Mouse (Mus musculus): ENCODE data around the gene Cenpm. TPM values are rescaled to one million over a fixed set of nuclear protein-coding genes. Genes with fewer than 3 reads are reported as not detected.

The Cenpm gene
- total RNA-seq (2021): 1 to 10 TPM; 3.3 to 5.0 TPM
- long read RNA-seq, experiment 1, partial matches to known transcripts: 0 of 4 reads
- long read RNA-seq, experiment 1, other reads (novel, unspliced or antisense): 0 of 4 reads
- long read RNA-seq, experiment 2, partial matches to known transcripts: 0 of 4 reads
- long read RNA-seq, experiment 2, other reads (novel, unspliced or antisense): 0 of 4 reads

- DNase-seq (ENCODE audit: low spot score in 2 of 2): peak; percentile 94 to 95
- intact Hi-C loops (cut with DNase I): no loop called here
Measured at GRCm38 (mm10) chr15:82244115-82244804, at the start of gene Cenpm. TSS of gene Cenpm (minus strand) at chr15:82244748.

DNA sequence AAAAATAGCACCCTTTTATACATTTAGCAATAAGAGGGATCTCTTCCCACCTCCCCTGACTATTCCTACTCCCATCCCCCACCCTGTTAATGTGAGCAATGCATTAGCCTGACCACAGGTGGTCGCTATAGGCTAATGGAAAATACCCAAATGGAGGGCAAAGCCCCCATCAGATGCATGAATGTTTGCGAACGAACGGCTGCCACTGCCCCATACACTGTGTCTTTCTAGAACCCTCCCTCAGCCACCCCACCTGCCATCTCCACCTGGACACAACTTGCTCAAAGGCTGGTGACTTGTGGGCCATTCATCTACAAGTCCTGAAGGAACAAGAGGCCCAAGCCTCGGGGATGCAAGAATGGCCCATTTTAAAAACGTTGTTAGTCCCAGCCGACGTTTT lies 49.5 kb upstream of the Cenpm start:
- DNase-seq (ENCODE audit: low spot score in 2 of 2): peak in 1 of 2 experiments; percentile 61
- intact Hi-C loops (cut with DNase I): no loop called here

GRCm38 (mm10) chr15:82293271-82293711 lies 48.7 kb upstream of the Cenpm start:
- DNase-seq (ENCODE audit: low spot score in 2 of 2): peak in 1 of 2 experiments; percentile 68
- intact Hi-C loops (cut with DNase I): no loop called here

GRCm38 (mm10) chr15:82292851-82293250 lies 48.3 kb upstream of the Cenpm start:
- no peak for DNase-seq (ENCODE audit: low spot score in 2 of 2)

DNA sequence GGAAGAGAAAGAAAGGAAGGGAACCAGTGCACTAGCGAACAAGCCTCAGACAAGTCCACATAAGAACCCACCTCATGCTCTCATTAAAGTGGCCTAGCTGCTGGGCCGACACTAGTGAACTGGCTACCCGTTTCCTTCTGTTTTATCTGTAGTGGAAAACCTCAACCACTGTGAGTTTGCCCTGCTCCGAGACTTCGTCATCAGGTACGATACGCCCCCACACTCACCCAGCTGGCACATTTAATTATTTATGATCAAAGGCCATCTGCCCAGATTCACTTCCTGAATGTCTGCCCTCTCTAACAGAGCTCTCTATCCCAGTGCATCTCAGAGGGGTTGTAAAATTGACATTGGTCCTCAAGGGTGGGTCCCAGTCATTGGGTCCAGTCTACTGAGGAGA lies 45.7 kb upstream of the Cenpm start:
- intact Hi-C loops (cut with DNase I): no loop called here
- no peak for DNase-seq (ENCODE audit: low spot score in 2 of 2)

More at GRCm38 (mm10) chr15:82292851-82293250, 48.3 kb upstream of the Cenpm start:
- intact Hi-C loops (cut with DNase I): no loop called here

DNA sequence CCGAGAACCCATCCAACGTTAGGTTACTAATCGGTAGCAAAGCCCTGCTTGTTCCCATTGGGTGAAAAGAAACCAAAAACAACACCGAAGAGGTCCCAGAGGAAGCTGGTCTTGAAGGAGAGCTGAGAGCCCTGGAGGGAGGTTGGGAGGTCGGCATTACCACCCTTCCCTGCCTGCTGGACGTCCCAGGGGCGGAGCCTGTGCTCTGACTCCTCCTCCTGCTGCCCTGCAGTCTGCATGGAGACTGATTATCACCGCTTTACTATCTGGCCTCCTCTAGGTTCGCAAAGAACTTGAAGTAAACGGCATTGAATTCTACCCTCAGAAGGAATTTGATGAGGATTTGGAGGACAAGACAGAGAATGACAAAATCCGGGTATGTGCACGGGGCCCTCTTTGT lies 41.6 kb upstream of the Cenpm start:
- intact Hi-C loops (cut with DNase I): no loop called here
- no peak for DNase-seq (ENCODE audit: low spot score in 2 of 2)

DNA sequence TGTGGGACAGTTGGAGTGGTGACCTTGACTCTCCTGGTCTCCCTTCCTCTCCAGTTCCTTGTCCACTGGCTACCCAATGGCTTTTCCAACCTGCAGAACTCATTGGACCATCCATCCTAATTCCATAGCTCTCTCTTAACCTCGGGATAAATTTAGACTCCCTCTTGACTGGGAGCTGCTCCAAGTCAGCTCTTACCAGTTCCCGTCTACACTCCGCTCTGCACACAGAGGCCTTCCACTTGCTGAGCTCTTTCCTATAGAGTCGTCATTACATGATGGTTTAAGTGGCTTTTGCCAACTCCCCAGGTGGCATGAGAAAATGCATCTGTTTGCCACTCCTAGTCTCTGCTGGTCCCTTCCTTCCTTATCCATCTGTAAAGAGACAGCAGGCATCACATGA lies 36.1 kb upstream of the Cenpm start:
- DNase-seq (ENCODE audit: low spot score in 2 of 2): no peak
- intact Hi-C loops (cut with DNase I): no loop called here

GRCm38 (mm10) chr15:82277591-82277990 lies 33.0 kb upstream of the Cenpm start:
- intact Hi-C loops (cut with DNase I): loop anchor here (10.0 kb wide), 1 partner anchor 767 kb away; no protein-coding TSS in a partner anchor
- peak in 1 of 2 experiments; percentile 65 for DNase-seq (ENCODE audit: low spot score in 2 of 2)

DNA sequence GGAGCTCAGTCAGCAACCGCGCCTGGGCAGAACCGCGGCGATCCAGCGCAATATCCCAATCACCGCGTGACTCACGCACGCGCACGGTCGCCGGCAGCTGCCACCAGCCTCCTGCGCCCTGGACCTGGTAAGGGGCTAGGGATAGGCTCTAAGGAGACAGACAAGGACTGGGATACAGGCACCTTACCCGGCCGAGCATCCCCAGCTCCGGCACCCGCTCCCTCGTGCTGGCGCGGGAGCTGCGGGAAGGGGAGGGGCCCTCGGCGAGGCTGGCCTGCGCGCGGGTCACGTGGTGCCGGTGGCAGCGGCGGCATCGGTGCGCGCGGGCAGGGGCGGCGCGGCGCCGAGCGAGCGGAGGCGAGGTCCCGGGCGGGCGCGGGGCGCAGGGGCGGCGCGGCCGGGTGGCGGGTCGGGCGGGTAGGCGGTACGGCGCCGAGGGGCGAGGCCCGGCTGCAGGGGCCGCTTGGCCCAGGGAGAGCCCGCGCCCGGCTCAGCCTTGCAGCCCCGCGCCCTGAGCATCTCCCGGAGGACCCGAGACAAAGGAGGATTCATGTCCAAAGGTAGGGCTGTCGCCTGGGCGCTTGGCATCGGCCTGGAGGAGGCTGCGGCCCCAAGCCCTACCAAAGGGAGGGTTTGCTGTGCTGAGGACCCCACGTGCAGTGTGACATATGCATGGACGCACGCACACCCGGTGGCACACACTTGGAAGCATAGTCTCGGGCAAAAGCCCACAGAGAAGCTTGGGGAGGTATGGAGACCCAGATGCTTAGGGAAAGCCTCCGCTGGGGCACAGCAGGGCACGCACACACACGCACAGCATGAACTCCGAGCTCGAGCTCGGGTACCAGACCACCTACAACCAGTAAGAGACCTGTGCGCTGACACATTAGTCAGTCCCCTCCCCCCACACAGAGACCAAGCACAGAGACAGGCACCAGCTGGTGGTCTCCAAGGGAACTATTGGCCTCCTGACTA lies 30.7 kb upstream of the Cenpm start:
- DNase-seq (ENCODE audit: low spot score in 2 of 2): peak; percentile 76 to 81

GRCm38 (mm10) chr15:82274593-82274926 lies 30.0 kb upstream of the Cenpm start, which contains the start of gene Sept3:
TSS of gene Sept3 (plus strand) at chr15:82274893.
- no peak for DNase-seq (ENCODE audit: low spot score in 2 of 2)
- intact Hi-C loops (cut with DNase I): loop anchor here (10.0 kb wide), 1 partner anchor 770 kb away; no protein-coding TSS in a partner anchor

More for the DNA sequence above, 30.7 kb upstream of the Cenpm start:
- intact Hi-C loops (cut with DNase I): loop anchor here (10.0 kb wide), 1 partner anchor 770 kb away; no protein-coding TSS in a partner anchor

DNA sequence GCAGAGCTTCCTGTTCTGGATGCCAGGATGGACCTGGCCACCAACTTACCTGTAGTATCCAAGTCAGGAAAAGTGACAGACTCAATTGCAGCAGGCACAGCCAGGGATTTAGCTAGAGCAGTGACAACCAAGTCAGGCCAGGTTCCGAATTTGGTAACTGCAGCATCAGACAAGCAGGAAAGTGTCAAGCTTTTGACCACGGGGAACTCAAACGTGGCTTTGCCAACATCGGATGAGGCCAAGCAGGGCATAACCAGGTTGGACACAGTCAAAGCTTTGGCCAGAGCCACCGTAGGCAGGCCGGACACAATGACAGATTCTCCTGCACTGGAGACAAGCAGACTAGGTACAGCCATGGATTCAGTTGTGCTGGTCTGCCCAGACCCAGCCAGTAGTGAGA lies 27.7 kb upstream of the Cenpm start:
- no peak for DNase-seq (ENCODE audit: low spot score in 2 of 2)
- intact Hi-C loops (cut with DNase I): loop anchor here (10.0 kb wide), 1 partner anchor 773 kb away; no protein-coding TSS in a partner anchor

DNA sequence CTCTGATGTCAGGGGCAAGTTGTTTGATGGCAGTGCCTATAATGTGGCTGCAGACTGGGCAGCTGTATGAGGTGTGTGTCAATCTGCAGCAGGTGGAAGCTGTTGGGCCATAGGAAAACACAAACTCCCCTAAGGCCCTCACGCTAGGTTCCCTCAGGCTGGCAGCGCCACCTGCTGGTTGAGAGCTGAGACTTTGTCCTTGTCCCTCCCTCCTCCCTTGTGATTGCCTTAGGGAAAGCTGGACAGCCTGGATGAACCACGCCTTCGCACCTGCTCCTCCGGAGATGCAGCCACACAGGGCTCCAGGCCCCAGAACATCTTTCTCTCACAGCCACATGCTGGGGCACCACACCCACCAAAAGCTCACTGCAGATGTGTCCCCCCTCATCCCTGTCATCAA lies 26.7 kb upstream of the Cenpm start:
- intact Hi-C loops (cut with DNase I): loop anchor here (10.0 kb wide), 1 partner anchor 774 kb away; no protein-coding TSS in a partner anchor
- DNase-seq (ENCODE audit: low spot score in 2 of 2): peak; percentile 67 to 76

- intact Hi-C loops (cut with DNase I): loop anchor here (5.0 kb wide), 1 partner anchor 149 kb away; no protein-coding TSS in a partner anchor
- DNase-seq (ENCODE audit: low spot score in 2 of 2): no peak
Measured at GRCm38 (mm10) chr15:82268783-82269182, 24.2 kb upstream of the Cenpm start.

GRCm38 (mm10) chr15:82268185-82268584 lies 23.6 kb upstream of the Cenpm start:
- DNase-seq (ENCODE audit: low spot score in 2 of 2): peak; percentile 74 to 91
- intact Hi-C loops (cut with DNase I): loop anchor here (5.0 kb wide), 1 partner anchor 149 kb away; no protein-coding TSS in a partner anchor

DNA sequence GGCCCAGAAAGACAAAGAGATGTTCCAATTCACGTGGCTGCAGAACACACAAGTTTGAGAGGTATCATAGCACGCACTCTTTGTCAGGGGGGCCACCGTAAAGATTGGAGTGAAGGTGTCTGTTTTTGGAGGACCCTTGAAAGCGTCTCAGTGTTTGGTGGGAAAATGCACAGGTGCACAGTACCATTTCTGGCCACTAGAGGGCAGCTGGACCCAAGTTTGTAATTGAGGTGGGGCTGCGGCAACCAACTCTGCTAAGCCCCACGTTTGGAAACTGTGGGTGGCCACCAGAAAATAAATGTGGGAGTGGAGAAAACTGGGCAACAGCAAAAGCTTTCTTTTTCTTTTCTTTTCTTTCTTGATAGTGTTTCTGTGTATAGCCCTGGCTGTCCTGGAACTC lies 21.8 kb upstream of the Cenpm start:
- DNase-seq (ENCODE audit: low spot score in 2 of 2): peak; percentile 66 to 82
- intact Hi-C loops (cut with DNase I): loop anchor here (5.0 kb wide), 1 partner anchor 151 kb away; no protein-coding TSS in a partner anchor

- peak; percentile 81 to 86 for DNase-seq (ENCODE audit: low spot score in 2 of 2)
- intact Hi-C loops (cut with DNase I): no loop called here
Measured at GRCm38 (mm10) chr15:82259510-82259909, 15.0 kb upstream of the Cenpm start.

DNA sequence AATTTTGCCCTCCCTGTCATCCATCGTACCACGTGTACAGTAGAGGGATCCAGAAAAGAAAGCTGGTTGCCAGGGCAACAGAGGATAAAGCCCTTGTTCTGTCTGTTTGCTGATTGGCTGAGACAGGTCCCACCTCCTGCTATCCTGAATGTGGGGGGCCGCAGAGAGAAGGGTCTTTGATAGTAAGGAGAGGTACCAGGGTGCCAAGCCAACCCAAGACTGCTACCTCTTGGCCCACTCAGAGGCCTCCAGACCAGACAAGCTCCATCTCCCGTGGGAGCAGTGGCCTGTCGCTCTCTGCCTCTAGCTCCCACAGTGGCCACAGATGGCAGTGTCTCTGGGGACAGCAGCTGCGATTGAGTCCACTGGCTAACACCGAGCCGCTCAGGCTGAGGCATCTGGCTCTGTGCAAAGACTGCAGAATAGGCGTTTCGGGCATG lies 11.4 kb upstream of the Cenpm start:
- peak; percentile 87 to 96 for DNase-seq (ENCODE audit: low spot score in 2 of 2)
- intact Hi-C loops (cut with DNase I): no loop called here

DNA sequence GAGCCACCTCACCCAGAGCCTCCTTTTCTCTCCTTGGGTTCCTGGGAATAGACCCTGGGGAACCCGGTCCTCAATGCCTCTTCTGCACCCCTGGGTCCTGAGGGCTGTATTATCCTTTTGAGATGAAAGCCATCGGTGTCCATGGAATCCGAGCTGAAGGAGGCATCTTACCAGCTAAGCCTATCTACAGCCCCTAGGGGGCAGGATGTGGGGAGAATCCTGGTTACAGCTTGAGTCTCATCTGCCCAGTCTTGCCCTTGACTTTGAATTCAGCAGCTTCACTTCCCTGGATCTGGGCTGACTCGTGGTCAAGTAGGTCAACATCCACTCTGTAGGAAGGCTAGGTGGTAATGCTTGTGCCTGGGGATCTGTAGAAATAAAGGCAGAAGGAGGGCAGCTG lies 10.7 kb upstream of the Cenpm start:
- intact Hi-C loops (cut with DNase I): no loop called here
- DNase-seq (ENCODE audit: low spot score in 2 of 2): peak in 1 of 2 experiments; percentile 72

GRCm38 (mm10) chr15:82252097-82252496 lies 7.5 kb upstream of the Cenpm start, which contains the start of gene 1500009C09Rik:
TSS of gene 1500009C09Rik (plus strand) at chr15:82252397.
- DNase-seq (ENCODE audit: low spot score in 2 of 2): no peak
- intact Hi-C loops (cut with DNase I): no loop called here
